In the genomic region with DNA sequence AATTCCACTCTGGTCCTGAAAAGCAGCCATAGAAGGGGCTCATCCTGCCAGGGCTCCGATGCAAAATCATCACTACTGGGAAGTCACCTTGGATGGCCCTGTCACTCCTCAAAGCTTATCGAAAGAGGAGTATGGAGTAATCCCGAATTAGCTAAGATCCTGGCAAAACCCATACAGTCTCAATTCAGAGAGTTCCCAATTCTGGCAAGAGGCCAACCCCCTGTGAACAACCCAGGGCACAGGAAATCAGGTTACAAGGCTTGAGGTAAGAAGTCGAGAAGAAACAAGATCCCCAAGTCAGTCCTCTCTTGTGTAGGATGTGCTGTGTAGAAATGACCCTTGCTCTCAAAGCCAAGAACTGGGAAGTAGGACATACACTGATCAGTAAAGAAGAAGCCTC, we compare ENCODE assay signal across 11 mouse cellular contexts. TPM values are rescaled to one million over a fixed set of nuclear protein-coding genes. Genes with fewer than 3 reads are reported as not detected.
DNase-seq lines count a peak whose midpoint lies in the region; ATAC-seq and TF ChIP-seq lines count a peak whose summit lies in the region.
"Had no signal": no experiment of that assay in that cellular context is flagged by ENCODE, and none has a peak within 500 bp of the region (broad histone marks: within the 10 kb centered on the region; RNA-seq: fewer than 3 reads in every experiment).

No protein-coding gene starts in this region.

- H3K27me3 ChIP-seq in spleen, adult 2 months (ENCODE audit: control insufficient read depth, insufficient read depth, low read length), result no peaks in the 10 kb centered on the region

- peaks cover 52% of the 10 kb centered on the region; the same call in 1 of the 2 replicates for H3K4me1 ChIP-seq in spleen, adult 2 months (ENCODE audit: control insufficient read depth, insufficient read depth, insufficient read length)

- no peak for ATAC-seq in megakaryocyte progenitor cell, adult 5-6 weeks (replicated peaks; ENCODE audit: poor library complexity)

- DNase-seq in gastrocnemius, adult 2 months, result no peak
- no peak for DNase-seq in gastrocnemius, postnatal 10 days
- DNase-seq in spleen, adult 2 months (ENCODE audit: low read depth in 1 of 2, low spot score in 2 of 2), result no peak
- no peak for DNase-seq in spleen, adult 12 weeks (ENCODE audit: low spot score)
- DNase-seq in cerebellum, postnatal 14 days, result peak; percentile 63 to 76
- no peak for DNase-seq in frontal cortex, postnatal 14 days (ENCODE audit: low spot score in 2 of 2)
- DNase-seq: liver, embryonic 13.5 days; lung, postnatal 4 days had no signal

- TF ChIP-seq CTCF in gastrocnemius, adult 2 months (IDR thresholded peaks at IDR 0.05), result no peak
- TF ChIP-seq CTCF in spleen, adult 2 months (IDR thresholded peaks at IDR 0.05; ENCODE audit: extremely low read depth, insufficient read depth, insufficient read length, insufficient replicate concordance), result no peak

- H3K4me3 ChIP-seq in gastrocnemius, adult 2 months, result peak overlapping the region; percentile 9; the same call in 1 of the 2 replicates
- peak overlapping the region; percentile 22; the same call in 1 of the 2 replicates for H3K4me3 ChIP-seq in spleen, adult 2 months (ENCODE audit: extremely low read depth, insufficient read depth, insufficient read length)
- H3K4me3 ChIP-seq: heart, embryonic 10.5 days; left cerebral cortex, adult 2 months; liver, embryonic 13.5 days had no signal

- TF ChIP-seq POLR2A in spleen, adult 2 months (IDR thresholded peaks at IDR 0.05; ENCODE audit: low read depth, low read length), result no peak

- peak overlapping the region; percentile 46 for H3K27ac ChIP-seq in gastrocnemius, adult 2 months
- H3K27ac ChIP-seq in spleen, adult 2 months (ENCODE audit: insufficient read depth, low read length), result peak overlapping the region; percentile 84
- H3K27ac ChIP-seq: heart, embryonic 10.5 days; left cerebral cortex, adult 2 months; liver, embryonic 13.5 days had no signal

- WGBS in spleen, adult 2 months, result 56% methylated on average over 4 of the region's 4 CpGs

- intact Hi-C loops in gastrocnemius, adult 2 months (cut with DNase I), result no loop called here

- H3K36me3 ChIP-seq in spleen, adult 2 months (ENCODE audit: control insufficient read depth, insufficient read depth, low read length), result no peaks in the 10 kb centered on the region
- H3K36me3 ChIP-seq: heart, embryonic 10.5 days; liver, embryonic 13.5 days had no signal

RNA-seq across cellular contexts. Expression of a gene that starts 5.9 kb away (rescaled TPM):
- 10 to 100 TPM; 28.6 to 49.6 TPM for total RNA-seq in gastrocnemius, adult 2 months (2021)
- 10 to 100 TPM; 26.4 to 30.7 TPM for total RNA-seq in gastrocnemius, postnatal 10 days (2021)
- polyA plus RNA-seq in spleen, adult 2 months (2012; rRNA removed), result 47.7 and 57.3 TPM in 2 replicates
- total RNA-seq in megakaryocyte progenitor cell, adult 5-6 weeks (2015), result 12.3 and 15.1 TPM in 2 replicates
- 45.5 and 56.3 TPM in 2 replicates for total RNA-seq in megakaryocyte progenitor cell, adult 5-6 weeks (2017)

RNA-seq across cellular contexts. Expression of a gene that starts 47.5 kb away (rescaled TPM):
- 10 to 100 TPM; 15.7 to 17.4 TPM for total RNA-seq in gastrocnemius, adult 2 months (2021)
- 10 to 100 TPM in 1 of 2 experiments, 1 to 10 TPM in 1; 9.7 to 14.1 TPM for total RNA-seq in gastrocnemius, postnatal 10 days (2021)
- 20.9 and 25.3 TPM in 2 replicates for polyA plus RNA-seq in spleen, adult 2 months (2012; rRNA removed)
- 19.1 and 23.7 TPM in 2 replicates for total RNA-seq in megakaryocyte progenitor cell, adult 5-6 weeks (2015)
- 11.7 and 14.1 TPM in 2 replicates for total RNA-seq in megakaryocyte progenitor cell, adult 5-6 weeks (2017)

Comparison
In these comparisons a context has a peak if more than half of its experiments do, and no peak if none do; other contexts are left out.
1. DNase-seq: peak in cerebellum, postnatal 14 days (2 of 2); none in gastrocnemius, adult 2 months (single experiment), gastrocnemius, postnatal 10 days (single experiment), spleen, adult 2 months (0 of 2), spleen, adult 12 weeks (single experiment) and frontal cortex, postnatal 14 days (0 of 2).